Mouse (Mus musculus): ENCODE measurements around the gene Spag17.

Gene Spag17

DNA sequence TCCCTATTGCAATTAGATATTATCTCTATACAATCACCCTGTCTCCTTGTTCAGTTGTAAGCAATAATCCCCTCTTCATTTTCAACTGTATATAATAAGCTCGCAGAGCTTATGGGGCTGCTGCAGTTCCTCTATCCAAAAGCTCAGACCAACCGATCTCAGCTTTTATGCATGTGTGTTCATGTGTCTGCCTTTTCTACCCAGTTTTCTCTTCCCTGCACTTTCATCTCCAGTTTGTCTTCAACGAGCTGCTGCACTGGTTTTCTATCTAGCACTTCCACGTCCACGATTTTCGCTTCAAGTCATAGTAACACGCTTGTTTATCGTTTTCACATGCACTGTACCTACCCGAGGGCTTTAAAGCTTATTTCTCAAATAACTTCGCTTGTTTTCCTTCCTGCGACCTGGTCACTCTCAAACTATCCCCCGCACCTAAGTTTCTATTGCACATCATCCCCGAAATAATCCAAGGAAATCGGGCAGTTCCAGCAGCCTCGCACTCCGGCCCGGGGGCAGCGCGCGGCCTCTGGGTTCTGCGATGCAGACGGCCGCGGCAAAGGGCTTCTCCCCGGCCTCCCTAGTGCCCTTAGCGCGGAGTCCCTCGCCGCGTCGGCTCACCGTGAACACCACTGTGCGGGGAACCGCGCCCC, 276.6 kb downstream of the Spag17 start:
- no peak for ATAC-seq (ENCODE audit: insufficient number of reproducible peaks, low FRiP score, low TSS enrichment)

DNA sequence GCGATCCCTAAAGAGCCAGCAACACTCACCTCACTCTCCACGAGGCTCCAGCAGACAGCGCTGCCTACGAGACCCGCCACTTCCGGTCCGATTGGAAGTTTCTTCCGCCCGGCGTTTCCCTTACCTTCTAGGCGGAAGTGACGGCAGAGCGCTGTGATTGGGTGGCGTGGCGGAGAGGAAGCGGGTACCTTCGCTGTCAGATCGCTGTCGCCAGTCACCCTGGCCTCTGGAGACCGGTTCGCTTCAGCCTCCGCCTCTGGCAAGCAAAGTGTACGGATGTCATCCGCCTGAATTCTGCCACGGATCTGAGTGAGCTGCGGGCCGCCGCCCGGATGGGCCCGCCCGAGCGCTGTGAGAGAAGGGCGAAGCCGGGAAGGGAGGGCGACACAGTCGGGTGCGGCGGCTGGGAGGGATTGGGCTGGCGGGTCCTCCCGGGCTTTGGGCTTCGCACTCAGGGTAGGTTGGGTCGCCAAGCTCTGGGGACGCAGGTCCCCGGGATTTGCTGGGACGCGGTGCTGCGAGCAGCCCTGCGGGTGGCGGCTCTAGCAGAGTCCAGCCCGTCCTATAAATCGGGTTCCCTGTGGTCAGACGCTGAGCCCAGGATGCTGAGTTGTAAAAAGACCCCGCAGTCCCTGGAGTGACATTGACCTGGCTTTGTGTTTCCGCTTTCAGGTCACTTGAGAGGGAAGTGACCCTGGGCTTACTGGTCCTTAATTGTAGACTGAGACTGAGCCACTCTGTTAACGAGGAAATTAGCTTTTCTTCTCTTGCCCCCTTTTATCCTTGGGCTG, 277.3 kb downstream of the Spag17 start, which contains the start of the genes Gdap2 and Wdr3:
Gene Gdap2 (plus strand): TSS at position 67 of the 791 bp plus-strand sequence.
Gene Wdr3 (minus strand): TSS at position 93 of the 791 bp plus-strand sequence.
- peak; percentile 99 for ATAC-seq (ENCODE audit: insufficient number of reproducible peaks, low FRiP score, low TSS enrichment)

DNA sequence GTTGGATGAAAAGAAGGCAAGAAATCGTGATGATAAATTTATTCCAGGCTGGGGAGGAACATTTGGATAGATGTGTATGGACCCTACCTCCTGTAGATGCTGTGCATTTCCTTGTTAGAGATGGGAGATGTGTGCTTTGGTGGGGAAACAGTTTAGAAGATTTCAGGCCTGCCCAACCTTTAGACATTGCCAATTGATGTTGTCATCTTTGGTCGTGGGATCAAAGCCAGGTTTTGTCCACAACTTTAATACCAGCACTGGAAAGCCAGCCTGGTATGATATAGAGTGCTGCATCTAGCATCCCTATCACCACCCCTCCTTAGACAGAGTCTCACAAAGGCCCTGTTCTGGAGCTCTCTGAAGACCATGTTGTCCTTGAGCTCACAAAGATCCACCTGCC, 278.4 kb downstream of the Spag17 start:
- no peak for ATAC-seq (ENCODE audit: insufficient number of reproducible peaks, low FRiP score, low TSS enrichment)

DNA sequence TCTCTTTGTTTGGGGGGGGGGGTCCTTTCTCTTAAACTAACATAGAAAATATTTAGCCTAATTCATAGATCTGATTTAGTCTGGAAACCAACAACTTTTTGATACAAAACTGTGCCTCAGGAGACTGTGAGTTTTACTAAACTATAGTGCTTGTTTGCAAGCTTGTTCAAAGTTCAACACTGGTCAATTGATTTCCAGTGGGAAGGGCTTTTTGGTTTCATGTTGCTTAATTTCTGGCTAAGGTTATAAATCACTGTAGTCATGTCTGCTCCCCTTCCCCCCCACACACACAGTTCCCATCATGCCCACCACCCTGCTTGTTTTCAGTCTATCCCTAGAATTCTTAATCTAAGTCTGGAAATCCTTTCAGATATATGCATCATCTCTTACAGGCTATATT, 279.8 kb downstream of the Spag17 start:
- ATAC-seq (ENCODE audit: insufficient number of reproducible peaks, low FRiP score, low TSS enrichment): no peak

DNA sequence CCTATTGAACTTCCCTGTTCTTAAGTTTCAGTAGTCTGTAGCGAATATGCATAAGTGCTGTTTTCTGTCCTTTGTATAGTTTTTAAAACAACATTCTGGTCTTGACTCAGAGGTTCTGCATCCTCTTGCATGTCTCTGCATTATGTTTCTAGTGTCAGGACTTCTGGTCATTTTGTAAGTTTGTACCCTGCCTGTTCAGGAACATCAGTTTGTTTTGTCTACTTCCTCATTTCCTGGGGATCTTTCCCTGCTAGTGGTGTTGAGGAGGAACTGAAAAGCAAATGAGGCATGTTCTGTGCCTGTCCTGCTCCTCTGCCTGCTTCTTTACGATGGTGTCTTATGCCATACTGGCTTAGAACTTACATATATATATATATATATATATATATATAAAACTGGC, 290.8 kb downstream of the Spag17 start:
- no peak for ATAC-seq (ENCODE audit: insufficient number of reproducible peaks, low FRiP score, low TSS enrichment)

DNA sequence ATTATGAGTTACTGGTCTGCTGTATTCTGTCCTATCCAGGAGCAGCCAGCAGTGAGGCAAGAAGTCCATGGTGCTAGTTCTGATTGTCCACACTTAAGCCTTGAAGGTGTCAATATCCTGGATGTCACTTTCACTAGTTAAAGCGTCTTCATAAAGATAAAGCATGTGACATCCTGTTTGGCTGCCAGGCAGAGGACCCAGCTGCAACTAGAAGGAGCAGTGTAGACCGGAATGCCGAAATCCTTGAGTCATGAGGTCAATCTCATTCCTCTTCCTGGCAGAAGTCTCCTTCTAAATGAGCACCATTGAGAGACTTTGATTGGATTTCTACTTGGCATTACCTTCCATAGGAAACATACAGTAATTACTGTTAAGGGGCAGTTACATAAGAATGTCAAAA, 295.3 kb downstream of the Spag17 start:
- no peak for ATAC-seq (ENCODE audit: insufficient number of reproducible peaks, low FRiP score, low TSS enrichment)

DNA sequence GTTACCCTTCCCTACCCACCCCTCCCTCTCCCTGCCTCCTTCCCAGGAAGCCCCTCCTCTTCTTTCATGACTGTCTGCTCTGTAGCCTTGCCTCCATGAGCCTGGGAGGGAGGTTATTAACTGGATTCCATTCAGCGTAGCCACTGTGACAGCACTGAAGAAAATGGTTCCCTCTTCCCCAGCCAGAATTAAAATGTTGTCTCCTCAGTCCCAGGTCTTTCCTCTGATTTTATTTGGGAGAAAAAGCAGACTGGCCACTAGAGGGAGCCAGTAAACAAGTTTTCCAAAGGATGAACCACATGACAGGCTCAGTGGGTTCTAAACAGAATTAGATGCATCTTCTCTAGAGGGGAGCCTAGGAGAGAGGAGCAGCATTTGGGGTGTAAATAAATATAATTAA, 304.2 kb downstream of the Spag17 start:
- peak; percentile 62; the same call in 1 of the 2 replicates for ATAC-seq (ENCODE audit: insufficient number of reproducible peaks, low FRiP score, low TSS enrichment)

DNA sequence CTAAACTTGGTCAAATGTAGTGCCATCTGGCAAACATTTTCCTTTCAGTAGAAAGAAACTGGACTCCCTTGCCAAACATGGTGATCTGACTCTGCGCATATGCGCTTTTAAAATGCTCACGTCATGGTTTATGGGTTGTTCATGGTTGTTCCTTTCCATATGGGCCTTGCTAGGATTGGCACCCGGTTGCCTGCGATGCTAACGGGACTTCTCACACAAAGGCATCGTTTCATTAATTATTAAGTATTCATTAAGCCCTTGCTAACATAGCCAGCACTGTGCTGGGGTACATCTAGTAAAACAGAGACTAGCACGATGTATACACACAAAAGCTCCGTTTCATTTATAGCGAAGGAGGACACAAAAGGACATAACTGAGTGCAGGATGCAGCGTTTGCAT, 304.7 kb downstream of the Spag17 start:
- no peak for ATAC-seq (ENCODE audit: insufficient number of reproducible peaks, low FRiP score, low TSS enrichment)

Measured in cerebellum, adult (tissue).